Mouse (Mus musculus): ENCODE results near the gene 2210408I21Rik.

DNA sequence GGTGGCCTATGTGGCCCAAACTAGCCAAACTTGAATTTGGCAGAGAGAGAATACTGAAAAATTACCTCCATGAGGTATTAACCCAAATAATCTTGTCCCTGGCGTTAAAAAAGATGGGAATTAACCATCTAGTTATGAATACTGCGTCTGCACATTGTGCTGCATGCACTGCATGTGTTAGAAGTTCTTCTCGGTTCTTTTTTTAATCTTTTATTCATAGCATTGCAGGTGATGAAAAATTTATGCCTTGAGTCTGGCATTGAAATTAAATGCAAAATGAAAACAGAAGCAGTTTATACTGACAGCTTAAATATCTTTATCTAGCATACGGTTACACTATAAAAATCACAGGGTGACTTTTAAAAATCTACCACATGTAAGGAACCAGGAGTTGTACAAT, 341.1 kb downstream of the 2210408I21Rik start:
- TF ChIP-seq MAFK (IDR thresholded peaks at IDR 0.05; ENCODE audit: insufficient read depth, low read depth, low read length) (no peak), ZNF384 (IDR thresholded peaks at IDR 0.05; ENCODE audit: low read depth, low read length) (no peak), CHD2 (IDR thresholded peaks at IDR 0.05; ENCODE audit: low read depth, low read length) (no peak)
